Mouse (Mus musculus): ENCODE measurements around the gene Txndc15. TPM values are rescaled to one million over a fixed set of nuclear protein-coding genes. Genes with fewer than 3 reads are reported as not detected.
"Not testable (repeated sequence)": the region's sequence is repeated elsewhere in the genome, so short reads cannot be mapped to it uniquely, and the experiment has no call there.

Txndc15 gene
- 10 to 100 TPM; 31.6 to 32.9 TPM for total RNA-seq (2021)
- long read RNA-seq, experiment 1, transcript Txndc15-201 (5 exons, 1,527 nt) = major isoform, 91 of 101 reads
- long read RNA-seq, experiment 1, partial matches to known transcripts = 1 of 101 reads
- long read RNA-seq, experiment 1, other reads (novel, unspliced or antisense) = 9 of 101 reads
- long read RNA-seq, experiment 2, transcript Txndc15-201 (5 exons, 1,527 nt) = major isoform, 75 of 87 reads
- long read RNA-seq, experiment 2, partial matches to known transcripts = 3 of 87 reads
- long read RNA-seq, experiment 2, other reads (novel, unspliced or antisense) = 9 of 87 reads

DNA sequence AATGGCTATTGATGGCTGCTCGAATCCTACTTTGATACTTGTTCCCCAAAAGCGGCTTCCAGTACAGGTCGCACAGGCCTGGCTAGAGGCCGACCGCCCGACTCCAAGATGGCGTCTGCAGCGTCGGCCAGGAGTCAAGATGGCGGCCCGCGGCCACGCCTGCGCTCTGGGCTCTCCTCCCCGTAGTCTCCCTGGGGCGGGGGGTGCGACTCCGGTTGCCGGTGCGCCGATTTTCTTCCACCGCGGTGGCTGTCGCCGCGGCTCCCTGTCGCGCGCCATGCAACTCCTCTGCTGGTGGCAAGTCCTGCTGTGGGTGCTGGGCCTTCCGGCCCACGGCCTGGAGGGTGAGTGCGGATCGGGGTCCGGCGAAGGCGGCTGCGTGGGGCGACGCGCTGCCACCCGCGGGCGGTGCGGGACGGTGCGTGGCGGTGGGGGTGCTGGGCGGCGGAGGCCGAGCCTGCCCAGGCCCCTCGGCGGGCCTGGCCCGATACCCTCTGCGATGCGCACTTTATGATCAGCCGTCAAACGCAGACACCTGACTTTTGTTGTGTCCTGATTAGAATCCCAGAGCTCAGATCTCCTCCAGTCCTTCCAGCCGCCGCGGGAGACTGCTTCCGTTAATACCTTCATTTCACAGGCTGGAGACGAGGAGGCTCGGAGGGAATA, at the start of gene Txndc15:
TSS of gene Txndc15 (plus strand) at position 150 of the 666 bp plus-strand sequence.
- DNase-seq (ENCODE audit: low spot score) = peak; percentile 89

- DNase-seq (ENCODE audit: low spot score) = no peak
Observed at GRCm38 (mm10) chr13:55668550-55668949, 45.9 kb upstream of the Txndc15 start.

DNA sequence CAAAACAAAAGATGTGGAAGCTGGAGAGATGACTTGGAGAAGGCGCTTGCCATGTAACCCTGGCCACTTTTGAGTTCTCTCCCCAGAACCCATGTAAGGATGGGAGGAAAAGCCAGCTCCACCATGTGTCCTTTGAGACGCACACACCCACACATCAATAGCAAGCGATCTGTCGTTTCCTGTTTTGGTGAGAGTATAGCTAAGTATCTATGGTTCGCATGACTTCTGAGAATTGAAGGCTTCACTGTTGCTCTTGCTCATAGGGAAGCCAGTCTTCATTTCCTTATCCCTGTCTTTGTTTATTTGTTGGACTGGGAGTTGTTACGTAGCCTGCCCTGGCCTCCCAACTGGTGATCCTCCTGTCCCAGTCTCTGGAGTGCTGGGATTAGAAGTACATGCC, 41.7 kb upstream of the Txndc15 start:
- DNase-seq (ENCODE audit: low spot score) = no peak

DNA sequence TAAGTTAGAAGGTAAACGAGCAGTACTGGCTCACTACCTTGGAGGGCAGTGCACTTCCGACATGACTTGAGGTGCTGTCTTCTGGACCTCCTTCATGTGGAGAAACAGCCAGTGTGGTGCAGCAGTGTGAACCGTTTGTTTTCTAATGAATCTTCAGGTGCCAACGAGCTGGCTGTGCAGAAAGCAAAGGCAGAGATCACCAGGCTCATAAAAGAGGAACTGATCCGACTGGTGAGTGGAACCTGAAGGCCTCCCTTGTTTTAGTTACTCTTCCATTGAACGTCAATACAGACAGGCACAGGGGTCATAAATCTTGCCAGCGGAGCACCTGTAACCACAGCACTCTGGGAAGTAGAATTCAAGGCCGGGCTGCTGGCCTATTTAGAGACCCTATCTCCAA, 37.1 kb upstream of the Txndc15 start:
- no peak for DNase-seq (ENCODE audit: low spot score)

DNA sequence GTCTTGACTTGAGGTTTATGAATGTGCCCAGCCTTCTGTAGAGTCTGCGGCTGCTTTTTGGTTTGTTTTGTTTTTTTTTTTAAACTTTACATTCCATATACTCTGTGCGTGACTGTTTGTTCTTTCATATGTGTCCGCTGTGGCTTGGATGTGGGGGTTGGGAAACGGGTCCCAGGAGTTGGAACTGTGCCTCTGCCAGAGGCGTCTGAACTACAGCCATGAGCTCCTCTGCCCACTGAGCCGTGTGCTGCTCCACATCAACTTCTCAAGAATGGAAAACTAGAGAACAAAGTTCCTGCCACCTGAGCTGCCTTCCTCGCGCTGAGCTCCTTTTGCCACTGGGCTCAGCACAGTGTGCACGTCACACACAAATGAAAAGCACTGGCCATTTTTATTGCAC, 32.2 kb upstream of the Txndc15 start:
- DNase-seq (ENCODE audit: low spot score) = no peak

GRCm38 (mm10) chr13:55683581-55683980, 30.9 kb upstream of the Txndc15 start:
- no peak for DNase-seq (ENCODE audit: low spot score)

DNA sequence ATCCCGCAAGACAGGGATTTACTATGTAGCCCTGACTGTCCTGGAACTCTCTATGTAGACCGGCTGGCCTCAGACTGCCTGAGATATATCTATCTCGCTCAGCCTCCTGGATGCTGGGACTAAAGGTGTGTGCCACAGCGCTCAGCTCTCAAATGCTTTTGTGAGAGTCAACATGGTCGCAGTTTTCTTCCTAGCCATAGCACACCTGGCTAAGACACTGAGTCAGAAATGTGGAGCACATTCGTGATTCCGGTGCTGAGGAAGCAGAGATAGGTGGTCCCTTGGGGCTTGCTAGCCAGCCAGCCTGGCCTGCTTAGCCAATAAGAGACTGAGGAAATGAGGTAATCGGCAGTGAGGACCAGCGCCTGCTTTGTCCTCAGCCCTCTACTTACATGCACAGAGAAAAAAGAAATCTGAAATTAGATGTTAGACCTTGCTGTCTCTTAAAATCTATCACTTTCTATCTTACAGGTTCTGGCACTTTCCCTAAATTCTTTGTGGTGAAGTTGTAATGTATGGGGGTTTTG, 28.3 kb upstream of the Txndc15 start:
- no peak for DNase-seq (ENCODE audit: low spot score)

DNA sequence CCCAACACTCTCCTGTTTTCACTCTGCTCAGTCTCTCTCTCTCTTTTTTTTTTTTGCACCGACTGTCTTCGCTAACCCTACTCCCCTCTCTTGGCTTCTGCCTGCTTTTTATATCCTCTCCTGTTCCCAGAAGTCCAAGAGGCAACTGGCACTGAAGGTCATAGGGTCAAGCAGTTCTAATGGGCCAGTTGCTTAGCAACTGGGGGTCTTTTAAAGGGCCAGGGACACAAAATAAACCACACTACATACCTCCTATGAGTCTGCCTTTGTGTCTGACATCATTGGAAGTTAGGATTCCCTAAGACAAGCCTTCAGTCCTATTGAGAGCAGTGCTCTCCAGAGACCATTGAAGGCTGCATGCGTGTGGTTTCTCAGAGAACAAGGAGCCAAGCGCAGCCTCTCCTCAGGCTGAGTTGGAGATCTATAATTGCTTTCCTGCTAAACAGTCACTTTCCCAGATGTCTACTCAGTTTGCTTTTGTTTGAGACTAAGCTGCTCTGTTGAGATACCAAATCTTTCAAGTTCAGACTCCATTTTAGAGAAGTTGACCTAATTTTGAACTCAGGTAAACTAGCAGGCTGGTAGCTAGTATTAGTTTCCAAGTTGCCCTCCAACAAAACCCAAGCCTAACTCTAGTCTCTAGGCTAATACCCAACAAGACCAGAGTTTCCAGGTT, 26.4 kb upstream of the Txndc15 start:
- DNase-seq (ENCODE audit: low spot score) = no peak

DNA sequence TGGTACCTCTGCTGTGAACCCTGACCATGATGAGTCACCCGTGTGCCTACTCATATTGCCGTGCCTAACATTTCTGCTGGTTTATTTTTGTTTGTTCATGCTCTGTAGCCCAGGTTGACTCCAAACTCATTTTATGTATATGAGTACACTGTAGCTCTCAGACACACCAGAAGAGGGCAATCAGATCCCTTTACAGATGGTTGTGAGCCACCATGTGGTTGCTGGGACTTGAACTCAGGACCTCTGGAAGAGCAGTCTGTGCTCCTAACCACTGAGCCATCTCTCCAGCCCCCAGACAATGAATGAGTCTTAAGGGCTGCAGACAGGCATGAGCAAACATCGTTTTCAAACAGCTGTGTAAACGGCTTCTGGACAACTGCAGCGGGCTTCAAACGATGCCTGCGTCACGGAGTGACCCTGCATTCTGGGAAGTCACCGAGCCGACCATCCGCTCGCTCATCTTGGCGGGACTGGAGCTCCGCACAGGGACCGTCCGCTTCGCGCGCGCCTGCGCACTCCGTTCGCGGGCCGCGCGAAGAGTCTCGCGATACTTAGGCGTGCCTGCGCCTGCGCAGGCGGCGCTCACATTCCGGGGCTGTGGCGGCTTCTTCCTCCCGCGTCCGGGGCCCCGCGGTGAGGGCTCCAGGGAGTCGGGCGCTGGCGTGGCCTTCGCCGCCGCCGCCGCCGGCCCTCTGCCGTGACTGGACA, 21.8 kb upstream of the Txndc15 start, which contains the start of gene B230219D22Rik:
TSS of gene B230219D22Rik (plus strand) at position 590 of the 708 bp plus-strand sequence.
- DNase-seq (ENCODE audit: low spot score) = peak; percentile 86

GRCm38 (mm10) chr13:55693243-55693721, 21.2 kb upstream of the Txndc15 start:
- DNase-seq (ENCODE audit: low spot score) = no peak

DNA sequence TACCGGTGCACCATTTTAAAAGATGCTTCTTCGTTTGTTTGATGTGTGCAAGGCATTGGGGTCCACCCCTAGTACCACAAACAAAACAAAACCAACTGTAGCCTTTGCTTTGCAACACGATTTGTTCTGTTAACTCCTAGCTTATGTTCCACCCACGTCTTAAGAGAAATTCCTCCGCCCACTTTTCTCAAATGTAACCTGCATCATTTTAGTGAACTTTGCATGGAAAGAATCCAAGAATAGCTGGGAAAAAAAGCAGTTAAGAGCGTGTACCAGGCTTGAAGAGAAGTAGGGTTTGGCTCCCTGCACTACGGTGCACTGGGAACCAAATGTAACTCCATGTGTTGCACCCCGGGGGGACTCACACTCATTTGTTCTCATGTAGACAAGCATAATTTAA, 20.3 kb upstream of the Txndc15 start:
- DNase-seq (ENCODE audit: low spot score) = no peak

- DNase-seq (ENCODE audit: low spot score) = not testable (repeated sequence)
Observed at GRCm38 (mm10) chr13:55695989-55696388, 18.5 kb upstream of the Txndc15 start.

GRCm38 (mm10) chr13:55704301-55704700, 10.1 kb upstream of the Txndc15 start:
- DNase-seq (ENCODE audit: low spot score) = no peak

GRCm38 (mm10) chr13:55712846-55713245, 1.6 kb upstream of the Txndc15 start:
- no peak for DNase-seq (ENCODE audit: low spot score)

DNA sequence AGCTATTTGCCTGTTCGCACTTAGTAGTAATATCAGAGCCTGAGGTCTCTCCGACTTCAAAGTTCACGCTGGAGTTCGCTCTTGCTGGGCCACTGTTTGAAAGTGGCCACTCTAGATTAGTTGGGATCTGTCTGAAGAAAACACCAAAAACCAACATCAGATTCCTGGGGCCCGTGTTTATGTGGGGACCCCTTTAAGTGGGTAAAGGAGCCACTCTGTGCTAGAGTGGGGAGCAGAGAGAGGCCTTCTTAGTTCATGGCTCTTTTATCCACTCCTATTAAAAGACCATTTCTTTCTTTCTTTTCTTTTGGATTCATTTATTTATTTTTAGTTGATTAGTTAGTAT, 690 bp downstream of the Txndc15 start:
- no peak for DNase-seq (ENCODE audit: low spot score)

DNA sequence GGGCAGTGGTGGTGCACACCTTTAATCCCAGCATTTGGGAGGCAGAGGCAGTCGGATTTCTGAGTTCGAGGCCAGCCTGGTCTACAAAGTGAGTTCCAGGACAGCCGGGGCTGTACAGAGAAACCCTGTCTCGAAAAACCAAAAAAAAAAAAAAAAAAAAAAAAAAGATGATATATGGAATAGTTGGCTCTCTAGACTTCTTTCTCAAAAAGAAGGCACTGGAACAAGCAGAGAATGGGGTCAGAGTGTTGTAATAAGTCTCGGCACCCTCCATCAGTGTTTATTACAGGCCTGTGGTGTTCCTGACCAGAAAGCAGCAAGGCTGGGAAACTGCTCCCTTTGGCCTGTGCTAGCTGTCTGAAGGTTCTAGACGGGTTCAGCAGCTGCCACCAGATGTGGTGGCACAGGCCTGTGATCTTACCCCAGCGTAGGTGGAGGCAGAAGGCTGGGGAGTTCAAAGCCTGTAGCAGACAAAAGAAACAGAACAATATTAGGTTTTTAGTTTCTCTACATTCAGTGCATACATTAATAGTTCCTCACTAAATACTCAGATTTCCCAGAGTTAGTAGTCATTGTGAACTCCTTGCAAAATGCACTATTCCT, 1.6 kb downstream of the Txndc15 start:
- no peak for DNase-seq (ENCODE audit: low spot score)

DNA sequence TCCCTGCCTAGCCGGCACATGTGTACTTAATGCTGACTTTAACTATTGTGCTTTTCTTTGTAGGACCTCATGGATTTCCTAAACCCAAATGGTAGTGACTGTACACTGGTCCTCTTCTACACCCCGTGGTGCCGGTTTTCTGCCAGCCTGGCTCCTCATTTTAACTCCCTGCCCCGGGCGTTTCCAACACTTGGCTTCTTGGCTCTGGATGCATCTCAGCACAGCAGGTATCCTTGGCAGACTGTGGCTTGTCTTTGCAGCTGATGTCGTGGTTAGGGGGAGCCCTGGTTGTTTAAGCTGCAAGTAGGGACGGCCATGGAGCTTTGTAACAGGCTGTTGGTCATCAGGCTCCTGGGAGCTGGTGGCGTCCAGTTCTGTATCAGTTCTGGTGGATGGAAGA, 7.1 kb downstream of the Txndc15 start:
- no peak for DNase-seq (ENCODE audit: low spot score)

DNA sequence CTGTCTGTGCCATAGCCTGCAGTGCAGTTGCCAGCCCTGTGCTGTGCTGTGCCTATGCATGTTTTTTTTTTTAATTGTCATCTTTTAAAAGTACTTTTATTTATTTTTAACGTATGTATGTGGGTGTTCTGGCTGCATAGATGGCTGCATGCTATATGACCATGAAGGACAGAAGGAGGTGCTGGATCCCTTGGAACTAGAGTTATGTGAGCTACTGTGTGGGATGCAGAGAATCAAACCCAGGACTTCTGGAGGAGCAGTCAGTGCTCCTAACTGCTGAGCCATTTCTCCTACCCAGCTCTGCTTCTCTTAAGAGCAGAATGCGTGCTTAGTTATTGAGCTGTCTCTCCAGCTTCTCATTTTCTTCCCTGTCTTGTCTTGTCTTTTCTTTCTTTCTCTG, 7.5 kb downstream of the Txndc15 start:
- no peak for DNase-seq (ENCODE audit: low spot score)

DNA sequence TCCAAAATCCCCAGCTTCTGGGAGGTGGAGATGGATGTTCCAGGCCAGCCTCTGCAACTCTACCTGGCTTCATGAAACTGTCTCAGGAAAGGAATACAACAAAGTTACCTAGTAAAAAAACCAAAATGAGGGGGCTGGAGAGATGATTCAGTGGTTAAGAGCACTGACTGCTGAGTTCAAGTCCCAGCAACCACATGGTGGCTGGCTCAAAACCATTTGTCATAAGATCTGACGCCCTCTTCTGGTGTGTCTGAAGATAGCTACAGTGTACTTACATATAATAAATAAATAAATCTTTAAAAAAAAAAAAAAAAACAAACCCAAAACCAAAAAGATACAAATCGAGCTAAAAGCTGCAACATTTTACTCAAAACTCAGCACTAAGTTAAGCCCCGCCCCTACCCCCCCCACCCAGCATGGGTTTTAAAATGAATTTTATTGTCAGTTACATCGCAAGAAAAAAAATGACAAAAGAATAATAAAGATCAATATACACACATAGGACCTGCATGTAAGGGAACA, 12.2 kb downstream of the Txndc15 start:
- no peak for DNase-seq (ENCODE audit: low spot score)

- peak; percentile 82 for DNase-seq (ENCODE audit: low spot score)
Observed at GRCm38 (mm10) chr13:55727120-55727838, 12.8 kb downstream of the Txndc15 start, which contains the start of gene Pcbd2. Pcbd2 (plus strand) TSS chr13:55727368.

Data from gastrocnemius, adult 18-20 months (tissue).